Mouse (Mus musculus): Measurements from ENCODE around the gene Timp3. TPM values are rescaled to one million over a fixed set of nuclear protein-coding genes. Genes with fewer than 3 reads are reported as not detected.

Timp3 gene
- total RNA-seq, 1 experiment from 2014 or later: not detected

DNA sequence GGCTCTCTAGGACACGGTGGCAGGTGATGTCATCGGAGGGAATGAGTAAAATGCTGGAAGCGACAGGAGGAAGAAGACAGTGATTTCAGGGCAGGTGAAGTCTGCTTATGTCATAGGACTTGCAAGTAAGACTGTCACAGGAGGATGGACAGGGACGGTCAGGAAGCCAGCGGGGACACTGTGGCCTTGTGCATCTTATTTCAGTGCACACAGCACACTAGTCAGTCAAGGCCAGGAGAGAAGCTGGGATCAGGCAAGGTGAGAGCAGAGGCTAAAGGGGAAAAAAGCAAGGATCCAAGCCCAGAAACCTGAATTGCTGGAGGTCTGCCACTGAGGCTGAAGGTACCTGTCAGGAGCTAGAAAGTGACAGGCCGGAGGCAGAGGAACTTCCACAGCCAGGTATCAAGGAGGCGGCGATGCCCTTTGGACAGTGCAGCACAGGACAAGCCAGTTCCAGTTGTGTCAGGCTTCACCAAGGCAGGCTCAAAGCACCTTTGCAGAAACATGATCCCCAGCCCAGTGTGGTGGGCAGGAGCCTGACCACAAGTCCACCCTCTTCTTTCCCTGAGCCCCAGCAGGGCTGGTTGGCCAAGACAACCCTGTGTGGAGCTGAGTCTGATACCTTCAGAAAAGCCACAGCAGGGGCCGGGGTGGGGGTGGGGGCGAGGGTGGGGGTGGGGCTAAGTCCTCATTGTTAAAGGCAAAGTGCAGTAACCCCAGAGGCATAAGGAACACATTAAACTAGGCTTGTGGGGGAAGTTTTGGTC lies 5.4 kb upstream of the Timp3 start:
- ATAC-seq (replicated peaks; ENCODE audit: insufficient number of reproducible peaks, low FRiP score, low TSS enrichment, poor library complexity, severe bottlenecking): no peak

GRCm38 (mm10) chr10:86295454-86296098 lies 4.6 kb upstream of the Timp3 start:
- no peak for ATAC-seq (replicated peaks; ENCODE audit: insufficient number of reproducible peaks, low FRiP score, low TSS enrichment, poor library complexity, severe bottlenecking)

DNA sequence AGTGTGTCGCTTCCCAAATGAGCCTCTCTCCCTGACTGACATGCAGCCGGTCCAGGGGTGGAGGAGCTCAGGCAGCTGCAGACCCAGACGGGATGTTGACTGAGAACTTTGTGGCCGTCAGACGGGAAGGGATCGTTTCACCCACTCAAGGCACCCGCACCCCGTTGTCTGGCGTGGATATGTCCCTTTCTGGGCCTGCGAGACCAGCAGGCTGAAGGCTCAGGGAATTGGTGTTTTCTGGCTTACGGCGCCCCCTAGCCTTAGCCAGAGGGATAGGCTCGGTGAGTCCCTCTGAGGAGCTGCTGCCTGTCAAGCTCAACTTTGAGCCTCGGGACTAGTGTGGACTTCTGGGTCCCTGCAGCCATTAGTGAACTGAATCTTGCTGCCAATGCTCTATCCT lies 4.1 kb upstream of the Timp3 start:
- no peak; the same call in 1 of the 2 replicates for ATAC-seq (replicated peaks; ENCODE audit: insufficient number of reproducible peaks, low FRiP score, low TSS enrichment, poor library complexity, severe bottlenecking)

DNA sequence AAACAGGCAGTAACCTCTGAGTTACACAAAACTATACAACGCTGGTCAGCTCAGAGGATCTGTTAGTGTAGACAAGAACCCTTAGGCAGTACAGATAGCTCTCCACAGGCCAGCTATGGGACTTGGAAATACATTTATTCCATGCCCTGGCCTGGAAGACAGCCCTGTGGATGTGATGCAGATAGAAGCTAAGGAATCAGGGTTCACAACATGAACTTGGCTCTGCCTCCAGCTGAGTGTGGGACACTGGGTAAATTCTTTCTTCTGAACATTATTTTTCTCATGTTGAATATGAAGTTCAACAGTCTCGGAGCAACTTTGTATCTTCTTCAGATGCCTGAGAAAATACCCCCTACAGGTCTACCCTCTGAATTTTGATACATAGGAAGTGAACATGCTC lies 2.9 kb upstream of the Timp3 start:
- no peak for ATAC-seq (replicated peaks; ENCODE audit: insufficient number of reproducible peaks, low FRiP score, low TSS enrichment, poor library complexity, severe bottlenecking)

DNA sequence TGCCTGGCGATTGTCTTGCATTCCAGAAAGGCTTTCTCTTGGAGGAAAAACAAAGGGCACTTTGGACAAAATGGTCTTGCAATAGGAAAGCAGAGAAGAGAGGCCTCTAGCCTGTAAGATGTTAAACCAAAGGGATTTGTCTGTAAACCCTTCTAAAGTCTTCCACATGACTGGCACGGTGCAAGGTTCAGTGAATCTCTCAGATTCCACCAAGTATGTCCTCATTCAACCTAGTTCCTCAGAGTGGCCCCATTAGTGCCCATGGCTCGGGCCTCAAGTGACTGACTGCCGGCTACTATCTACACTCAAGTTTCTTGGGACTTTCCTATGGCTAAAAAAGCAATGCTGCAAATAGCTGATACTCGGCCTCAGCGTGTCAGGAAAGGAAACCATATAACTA lies 1.8 kb upstream of the Timp3 start:
- ATAC-seq (replicated peaks; ENCODE audit: insufficient number of reproducible peaks, low FRiP score, low TSS enrichment, poor library complexity, severe bottlenecking): no peak

GRCm38 (mm10) chr10:86299795-86300194 lies 377 bp upstream of the Timp3 start:
- ATAC-seq (replicated peaks; ENCODE audit: insufficient number of reproducible peaks, low FRiP score, low TSS enrichment, poor library complexity, severe bottlenecking): no peak

DNA sequence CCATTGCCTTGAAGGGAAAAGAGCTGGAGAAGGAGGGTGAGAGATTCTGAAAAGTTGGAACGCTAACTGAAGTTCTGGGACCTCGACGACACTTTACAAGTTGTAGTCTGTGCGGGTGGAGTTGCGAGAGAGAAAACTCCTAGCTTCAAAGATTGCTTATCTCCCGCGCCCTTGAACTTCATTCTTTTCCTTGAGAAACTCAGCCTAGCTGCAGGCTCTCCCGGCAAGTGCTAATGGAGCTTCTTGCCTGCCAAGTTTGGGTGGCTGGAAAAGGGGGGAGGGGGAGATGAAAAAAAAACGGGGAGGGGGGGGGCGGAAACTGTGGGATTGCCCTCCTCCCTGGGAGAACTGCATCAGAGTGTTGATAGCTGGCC lies 932 bp downstream of the Timp3 start:
- no peak for ATAC-seq (replicated peaks; ENCODE audit: insufficient number of reproducible peaks, low FRiP score, low TSS enrichment, poor library complexity, severe bottlenecking)

DNA sequence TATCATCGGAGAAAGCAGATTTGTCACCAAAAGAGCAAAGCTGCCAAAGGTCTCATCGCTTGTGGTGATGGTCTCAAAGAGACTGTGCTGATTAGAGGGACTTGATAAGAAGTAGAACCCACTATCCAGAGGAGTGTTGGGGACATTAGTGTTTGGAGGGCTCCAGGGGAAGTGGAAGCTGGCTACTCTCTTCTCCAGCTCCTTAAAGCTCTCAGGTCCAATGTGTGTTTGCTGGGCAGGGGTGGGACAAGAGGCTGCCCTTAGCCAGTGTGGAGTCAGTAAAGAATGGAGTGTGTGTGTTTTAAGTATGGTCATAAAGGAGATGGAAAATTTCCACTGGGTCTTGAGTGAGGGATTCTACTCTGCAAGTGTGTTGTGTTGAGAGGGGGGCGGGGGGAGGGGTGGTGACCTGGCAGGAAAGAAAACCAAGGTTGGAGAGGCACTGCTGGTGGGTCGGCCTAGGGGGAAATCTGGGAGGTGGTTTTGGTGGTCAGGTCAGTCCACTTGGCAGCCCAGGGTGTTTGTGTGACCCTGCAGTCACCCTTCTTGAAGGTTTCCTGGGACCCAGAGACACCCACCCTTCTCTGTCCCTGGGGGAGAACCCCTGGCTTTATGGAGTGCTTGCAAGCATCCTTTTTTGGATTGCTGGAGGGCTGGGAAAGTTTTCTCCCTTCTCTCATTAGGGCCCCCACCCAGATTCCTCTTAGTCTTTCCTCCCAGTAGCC lies 1.6 kb downstream of the Timp3 start:
- no peak for ATAC-seq (replicated peaks; ENCODE audit: insufficient number of reproducible peaks, low FRiP score, low TSS enrichment, poor library complexity, severe bottlenecking)

- ATAC-seq (replicated peaks; ENCODE audit: insufficient number of reproducible peaks, low FRiP score, low TSS enrichment, poor library complexity, severe bottlenecking): no peak
Observed at GRCm38 (mm10) chr10:86302318-86302648, 2.1 kb downstream of the Timp3 start.

- ATAC-seq (replicated peaks; ENCODE audit: insufficient number of reproducible peaks, low FRiP score, low TSS enrichment, poor library complexity, severe bottlenecking): no peak
Observed at GRCm38 (mm10) chr10:86302761-86303494, 2.8 kb downstream of the Timp3 start.

GRCm38 (mm10) chr10:86303495-86303876 lies 3.3 kb downstream of the Timp3 start:
- no peak for ATAC-seq (replicated peaks; ENCODE audit: insufficient number of reproducible peaks, low FRiP score, low TSS enrichment, poor library complexity, severe bottlenecking)

GRCm38 (mm10) chr10:86304583-86304982 lies 4.4 kb downstream of the Timp3 start:
- ATAC-seq (replicated peaks; ENCODE audit: insufficient number of reproducible peaks, low FRiP score, low TSS enrichment, poor library complexity, severe bottlenecking): no peak

GRCm38 (mm10) chr10:86307235-86307634 lies 7.1 kb downstream of the Timp3 start:
- no peak for ATAC-seq (replicated peaks; ENCODE audit: insufficient number of reproducible peaks, low FRiP score, low TSS enrichment, poor library complexity, severe bottlenecking)

DNA sequence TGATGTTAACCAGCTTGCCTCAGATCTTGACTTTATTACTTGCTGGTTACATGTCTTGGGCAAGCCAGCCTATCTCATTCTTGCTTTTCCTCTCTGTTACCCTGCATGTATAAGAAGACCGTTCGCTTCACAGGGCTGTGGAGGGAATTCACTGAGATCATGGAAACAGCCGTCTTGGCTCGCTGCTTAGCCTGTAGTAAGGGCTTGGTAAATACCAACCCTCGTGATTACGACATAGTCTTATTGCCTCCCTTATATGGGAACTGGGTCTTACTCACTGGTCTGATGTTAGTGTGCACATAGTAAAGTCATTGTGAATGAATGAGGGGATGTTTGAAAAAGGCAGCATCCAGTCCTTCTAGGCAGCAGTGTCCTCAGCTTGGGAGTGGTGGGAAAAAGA lies 10.4 kb downstream of the Timp3 start:
- no peak for ATAC-seq (replicated peaks; ENCODE audit: insufficient number of reproducible peaks, low FRiP score, low TSS enrichment, poor library complexity, severe bottlenecking)

DNA sequence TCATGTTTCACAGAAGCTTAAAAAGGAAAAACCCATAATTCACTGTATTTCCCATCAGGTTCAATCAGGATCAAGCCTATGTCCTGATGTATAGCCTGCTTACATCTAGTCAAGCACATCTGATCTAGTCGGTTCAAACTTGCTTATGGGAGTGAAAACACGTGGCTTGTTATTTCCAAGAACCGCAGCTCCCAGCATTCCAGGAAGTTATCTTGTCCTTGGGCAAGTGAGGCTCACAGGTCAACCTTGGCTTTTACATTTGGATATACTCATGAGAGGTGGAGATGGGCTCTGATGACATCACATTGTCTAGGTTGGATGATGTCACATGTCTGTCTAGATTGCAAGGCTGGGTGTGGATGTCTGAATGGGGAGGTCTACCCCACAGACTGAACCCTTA lies 12.8 kb downstream of the Timp3 start:
- no peak for ATAC-seq (replicated peaks; ENCODE audit: insufficient number of reproducible peaks, low FRiP score, low TSS enrichment, poor library complexity, severe bottlenecking)

DNA sequence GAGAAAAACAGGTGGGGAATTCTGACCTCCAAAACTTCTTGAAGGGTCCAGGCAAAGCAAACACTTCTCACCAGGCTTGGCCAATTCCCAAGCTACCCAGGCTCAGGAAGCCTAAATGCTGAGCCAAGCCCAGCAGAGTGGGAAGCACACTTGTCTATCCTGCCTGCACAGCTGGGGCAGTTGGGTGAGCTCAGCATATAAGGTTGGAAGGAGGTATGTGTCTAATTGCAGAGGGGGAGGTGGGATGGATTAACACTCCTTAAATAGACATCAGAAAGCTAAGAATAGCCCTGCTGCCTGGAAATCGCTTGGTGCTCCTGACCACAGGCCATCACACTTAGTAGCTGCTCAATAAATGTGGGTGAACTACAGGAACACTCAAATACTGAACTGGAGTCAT lies 13.3 kb downstream of the Timp3 start:
- no peak for ATAC-seq (replicated peaks; ENCODE audit: insufficient number of reproducible peaks, low FRiP score, low TSS enrichment, poor library complexity, severe bottlenecking)

- ATAC-seq (replicated peaks; ENCODE audit: insufficient number of reproducible peaks, low FRiP score, low TSS enrichment, poor library complexity, severe bottlenecking): no peak
Observed at GRCm38 (mm10) chr10:86315513-86315912, 15.3 kb downstream of the Timp3 start.

GRCm38 (mm10) chr10:86317633-86318032 lies 17.5 kb downstream of the Timp3 start:
- ATAC-seq (replicated peaks; ENCODE audit: insufficient number of reproducible peaks, low FRiP score, low TSS enrichment, poor library complexity, severe bottlenecking): no peak

DNA sequence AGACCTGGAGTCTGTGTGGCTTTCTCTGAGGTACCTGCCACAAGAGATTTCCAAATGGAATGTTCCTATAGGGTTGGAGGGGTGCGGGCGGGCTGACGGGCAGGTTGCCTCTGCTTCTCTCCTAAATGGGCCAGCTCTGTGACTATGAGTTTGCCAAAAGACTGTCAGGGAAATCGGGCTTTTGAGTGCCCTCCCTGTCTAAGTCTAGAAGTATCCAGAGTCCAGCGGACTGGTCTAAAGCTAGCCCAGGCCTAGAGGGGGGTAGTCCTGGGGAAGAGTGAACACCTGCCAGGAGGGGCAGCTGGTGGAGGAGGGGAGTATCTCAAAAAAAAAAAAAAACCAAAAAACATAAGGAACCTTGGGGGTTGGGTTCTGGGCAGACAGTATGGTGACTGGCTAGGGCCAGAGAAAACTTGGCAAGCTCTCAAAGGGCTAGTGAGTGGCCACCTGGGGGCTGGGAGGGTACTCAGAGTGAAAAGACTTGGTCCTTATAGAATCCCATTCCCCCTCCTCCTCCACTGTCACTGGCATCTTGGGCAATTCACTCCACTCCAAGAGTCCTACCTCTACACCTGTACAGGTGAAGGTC lies 18.5 kb downstream of the Timp3 start:
- ATAC-seq (replicated peaks; ENCODE audit: insufficient number of reproducible peaks, low FRiP score, low TSS enrichment, poor library complexity, severe bottlenecking): no peak
